Mouse (Mus musculus): Measurements from ENCODE around the gene Suclg1.

- TF ChIP-seq CTCF (IDR thresholded peaks at IDR 0.05; ENCODE audit: low read depth, low read length) (no peak), POLR2A (IDR thresholded peaks at IDR 0.05; ENCODE audit: borderline replicate concordance, low read depth, low read length) (no peak)
Observed at GRCm38 (mm10) chr6:73269374-73269773, 21.2 kb downstream of the Suclg1 start.
